Mouse (Mus musculus) kidney, postnatal 10 days (tissue): ENCODE data around the gene Mtmr6.
"Not testable (repeated sequence)": the region's sequence is repeated elsewhere in the genome, so short reads cannot be mapped to it uniquely, and the experiment has no call there.

Experiments
- DNase-seq: peaks from one replicate; pipeline ENCODE4 v3.0.0; 2021; ENCODE audit warnings: mixed read lengths

The Mtmr6 gene

GRCm38 (mm10) chr14:60300224-60300991 lies 35.4 kb downstream of the Mtmr6 start:
- no peak for DNase-seq

GRCm38 (mm10) chr14:60301024-60301423 lies 36.0 kb downstream of the Mtmr6 start:
- no peak for DNase-seq

- no peak for DNase-seq
Measured at GRCm38 (mm10) chr14:60302441-60302840, 37.4 kb downstream of the Mtmr6 start.

- no peak for DNase-seq
Measured at GRCm38 (mm10) chr14:60304441-60305220, 39.6 kb downstream of the Mtmr6 start.

GRCm38 (mm10) chr14:60308113-60308512 lies 43.1 kb downstream of the Mtmr6 start:
- DNase-seq = no peak

- DNase-seq = no peak
Measured at GRCm38 (mm10) chr14:60310691-60311090, 45.7 kb downstream of the Mtmr6 start.

- DNase-seq = no peak
Measured at GRCm38 (mm10) chr14:60319231-60319630, 54.2 kb downstream of the Mtmr6 start.

GRCm38 (mm10) chr14:60320813-60321212 lies 55.8 kb downstream of the Mtmr6 start:
- DNase-seq = no peak

GRCm38 (mm10) chr14:60340001-60340400 lies 75.0 kb downstream of the Mtmr6 start:
- not testable (repeated sequence) for DNase-seq

GRCm38 (mm10) chr14:60340570-60340969 lies 75.5 kb downstream of the Mtmr6 start:
- DNase-seq = no peak

- DNase-seq = peak; percentile 1
Measured at GRCm38 (mm10) chr14:60345326-60345876, 80.4 kb downstream of the Mtmr6 start.
